Mouse (Mus musculus) thymus, adult 2 months (tissue): ENCODE data around the gene Fdxacb1. TPM values are rescaled to one million over a fixed set of nuclear protein-coding genes. Genes with fewer than 3 reads are reported as not detected.

Source experiments
- DNase-seq: peaks from one replicate; pipeline ENCODE4 v3.0.0; 2021
- H3K27ac ChIP-seq: fragments of 200-500 bp; 2 replicates; pipeline ENCODE4 v1.5.1; 2012; ENCODE audit warnings: low read length, control low read depth; ENCODE audit not compliant: control insufficient read depth, insufficient read depth
- H3K27me3 ChIP-seq: fragments of 200-500 bp; 2 replicates; pipeline ENCODE4 v1.6.1; 2012; ENCODE audit warnings: mild to moderate bottlenecking, low read length, moderate library complexity, mixed read lengths; ENCODE audit not compliant: control insufficient read depth, insufficient read depth
- H3K36me3 ChIP-seq: fragments of 200-500 bp; 2 replicates; pipeline ENCODE4 v1.6.1; 2012; ENCODE audit warnings: mild to moderate bottlenecking, low read length, moderate library complexity; ENCODE audit not compliant: control insufficient read depth, insufficient read depth
- H3K4me1 ChIP-seq: fragments of 200-500 bp; replicated peaks from 2 replicates; pipeline ENCODE4 v1.6.1; 2012; ENCODE audit warnings: low read length; ENCODE audit not compliant: control insufficient read depth, insufficient read depth
- H3K4me3 ChIP-seq: fragments of 200-500 bp; 2 replicates; pipeline ENCODE4 v1.5.1; 2012; ENCODE audit warnings: mild to moderate bottlenecking, low read length, control low read depth, moderate library complexity; ENCODE audit not compliant: control insufficient read depth, insufficient read depth
- CTCF ChIP-seq: fragments of 200-500 bp; IDR thresholded peaks from 2 replicates; pipeline ENCODE4 v1.5.1; 2012; ENCODE audit warnings: mild to moderate bottlenecking, control low read depth, low read length, moderate library complexity, borderline replicate concordance; ENCODE audit not compliant: control insufficient read depth, poor library complexity, insufficient read depth; ENCODE audit errors: extremely low read depth
- POLR2A ChIP-seq: fragments of 200-500 bp; IDR thresholded peaks from 2 replicates; pipeline ENCODE4 v1.6.1; 2012; ENCODE audit warnings: mild to moderate bottlenecking, low read length, control low read depth, moderate library complexity; ENCODE audit not compliant: control insufficient read depth, poor library complexity, insufficient read depth; ENCODE audit errors: extremely low read depth
- WGBS: fragments of 180-500 bp; shearing (Covaris S2); methylation state at CpG from one replicate; pipeline ENCODE4 v1.1.7; 2018; 5-methylcytosine and 5-hydroxymethylcytosine counted together
- polyA plus RNA-seq: library from polyadenylated mRNA; depleted of rRNA; stranded (reverse); fragments of >200 nt; gene quantifications from 2 replicates; pipeline ENCODE4 v1.2.3, GENCODE M21; 2012

Fdxacb1 gene
- polyA plus RNA-seq, 1 experiment = 4.5 TPM

GRCm38 (mm10) chr9:50745806-50746205 is 22.2 kb upstream of the Fdxacb1 start:
- no peak for DNase-seq
- Histone ChIP-seq H3K27me3 (no peaks in the 10 kb centered on the region), H3K27ac (no peak overlapping the region), H3K4me1 (peaks cover 2% of the 10 kb centered on the region; the same call in 1 of the 2 replicates), H3K36me3 (no peaks in the 10 kb centered on the region), H3K4me3 (no peak overlapping the region)
- TF ChIP-seq POLR2A (no peak), CTCF (no peak)
- 60% methylated on average over 7 of the region's 7 CpGs for WGBS

- WGBS = 24% methylated on average over 19 of the region's 19 CpGs
- no peak for DNase-seq
Measured at GRCm38 (mm10) chr9:50746214-50746677, 21.8 kb upstream of the Fdxacb1 start, which contains the start of gene 2310030G06Rik. 2310030G06Rik (minus strand) TSS chr9:50746536.

GRCm38 (mm10) chr9:50750706-50751105 is 17.3 kb upstream of the Fdxacb1 start:
- H3K4me3 ChIP-seq = no peak overlapping the region
- WGBS = 91% methylated on average over 6 of the region's 6 CpGs
- TF ChIP-seq CTCF = no peak
- TF ChIP-seq POLR2A = no peak
- no peaks in the 10 kb centered on the region for H3K36me3 ChIP-seq
- DNase-seq = no peak
- no peak overlapping the region for H3K27ac ChIP-seq
- no peaks in the 10 kb centered on the region for H3K27me3 ChIP-seq
- 0 out of 2 replicates have a peak, but pooled peaks cover 2% of the 10 kb centered on the region for H3K4me1 ChIP-seq

More at GRCm38 (mm10) chr9:50746214-50746677, 21.8 kb upstream of the Fdxacb1 start, which contains the start of gene 2310030G06Rik:
- H3K36me3 ChIP-seq = no peaks in the 10 kb centered on the region
- no peaks in the 10 kb centered on the region for H3K27me3 ChIP-seq
- H3K27ac ChIP-seq = no peak within 1 kb of the TSS
- no peak for TF ChIP-seq POLR2A
- no peak for TF ChIP-seq CTCF
- H3K4me1 ChIP-seq = peaks cover 2% of the 10 kb centered on the region; the same call in 1 of the 2 replicates
- H3K4me3 ChIP-seq = no peak within 1 kb of the TSS

- Histone ChIP-seq H3K4me1 (0 out of 2 replicates have a peak, but pooled peaks cover 2% of the 10 kb centered on the region), H3K4me3 (no peak within 1 kb of the TSS), H3K27ac (no peak within 1 kb of the TSS), H3K27me3 (no peaks in the 10 kb centered on the region), H3K36me3 (no peaks in the 10 kb centered on the region)
- 85% methylated on average over 22 of the region's 22 CpGs for WGBS
- TF ChIP-seq POLR2A (no peak), CTCF (no peak)
- no peak for DNase-seq
Measured at GRCm38 (mm10) chr9:50751323-50751722, 16.7 kb upstream of the Fdxacb1 start, which contains the start of gene Cryab. Cryab (plus strand) TSS chr9:50751325.

GRCm38 (mm10) chr9:50752054-50752602 is 15.9 kb upstream of the Fdxacb1 start, which contains the start of gene Hspb2:
Hspb2 (minus strand) TSS chr9:50752354.
- 86% methylated on average over 14 of the region's 14 CpGs for WGBS
- no peak within 1 kb of the TSS for H3K27ac ChIP-seq
- no peak for TF ChIP-seq POLR2A
- TF ChIP-seq CTCF = no peak
- no peak within 1 kb of the TSS for H3K4me3 ChIP-seq
- no peak for DNase-seq
- H3K36me3 ChIP-seq = no peaks in the 10 kb centered on the region
- H3K27me3 ChIP-seq = no peaks in the 10 kb centered on the region
- no peaks in the 10 kb centered on the region for H3K4me1 ChIP-seq

GRCm38 (mm10) chr9:50752784-50753615 is 15.0 kb upstream of the Fdxacb1 start:
- H3K27ac ChIP-seq = no peak overlapping the region
- no peak for TF ChIP-seq CTCF
- no peak for TF ChIP-seq POLR2A
- 84% methylated on average over 17 of the region's 17 CpGs for WGBS

More at GRCm38 (mm10) chr9:50752784-50753615, 15.0 kb upstream of the Fdxacb1 start:
- no peaks in the 10 kb centered on the region for H3K36me3 ChIP-seq
- no peaks in the 10 kb centered on the region for H3K27me3 ChIP-seq
- H3K4me3 ChIP-seq = no peak overlapping the region
- DNase-seq = no peak
- H3K4me1 ChIP-seq = no peaks in the 10 kb centered on the region
